Mouse (Mus musculus) Patski (cell line): Measurements from ENCODE around the gene Nog. TPM values are rescaled to one million over a fixed set of nuclear protein-coding genes. Genes with fewer than 3 reads are reported as not detected.
A peak's percentile ranks its signal among the peaks of the same experiment; 100 is the strongest.

Experiments used
- ATAC-seq: fragments of 100-300 bp; one replicate; pipeline ENCODE4 v1.8.0; 2021
- CTCF ChIA-PET: fragments of 350-600 bp; sonication (Branson Sonifier 250); formaldehyde crosslinking; loops from one replicate; lab custom pipeline; 2022; ENCODE audit warnings: inconsistent platforms; lab: Charles Lee
- POLR2A ChIA-PET: fragments of 350-600 bp; sonication (Branson Sonifier 250); formaldehyde crosslinking; loops from one replicate; lab custom pipeline; 2022; ENCODE audit warnings: antibody characterized with exemption, inconsistent platforms; lab: Charles Lee
- DNase-seq: peaks from one replicate; pipeline ENCODE4 v3.0.0-alpha.2; 2011; ENCODE audit warnings: low read depth, low spot score
- H3K27me3 ChIP-seq: fragments of 371-371 bp; one replicate; pipeline ENCODE4 v1.5.1; 2021
- CTCF ChIP-seq: fragments of 100-300 bp; IDR thresholded peaks from one replicate; pipeline ENCODE4 v1.5.1; 2021
- in situ Hi-C: fragments of 300-500 bp; cut with MboI; formaldehyde crosslinking; loops from 3 replicates; pipeline ENCODE4 v1.11.1; 2018; ENCODE audit warnings: low pct_unique_long_range_greater_than_20kb, mixed read lengths
- polyA plus RNA-seq: library from polyadenylated mRNA; unstranded; gene quantifications from one replicate; pipeline ENCODE4 v1.2.3, GENCODE M21; 2021

Gene Nog
- polyA plus RNA-seq, 1 experiment from 2014 or later = 6.5 TPM

GRCm38 (mm10) chr11:89310217-89310616 lies 8.1 kb upstream of the Nog start:
- DNase-seq (no peak), ATAC-seq (no peak)
- ChIA-PET POLR2A (no interaction called here), CTCF (no interaction called here)
- in situ Hi-C loops = no loop called here
- TF ChIP-seq CTCF = no peak
- H3K27me3 ChIP-seq = no peaks in the 10 kb centered on the region

- peak; percentile 92 for TF ChIP-seq CTCF
- no peaks in the 10 kb centered on the region for H3K27me3 ChIP-seq
- DNase-seq = no peak
- in situ Hi-C loops = loop anchor here (5.0 kb wide), 3 partner anchors 56 to 201 kb away; no protein-coding TSS in a partner anchor
- no peak for ATAC-seq
- POLR2A ChIA-PET = no interaction called here
- CTCF ChIA-PET = interaction anchor here (1.0 to 1.3 kb wide), 7 partner anchors 105 to 200 kb away, joined by 3 to 9 read pairs (median 3); no protein-coding TSS in a partner anchor
Measured at GRCm38 (mm10) chr11:89303421-89303820, 1.3 kb upstream of the Nog start.

GRCm38 (mm10) chr11:89302816-89303180 lies 666 bp upstream of the Nog start:
- DNase-seq = no peak
- no peaks in the 10 kb centered on the region for H3K27me3 ChIP-seq
- CTCF ChIA-PET = interaction anchor here (1.0 to 1.3 kb wide), 6 partner anchors 104 to 199 kb away, joined by 3 to 8 read pairs (median 3); no protein-coding TSS in a partner anchor
- peak; percentile 6 for ATAC-seq
- POLR2A ChIA-PET = interaction anchor here (0.6 to 0.7 kb wide), 2 partner anchors 26 to 890 kb away, joined by 3 read pairs; no protein-coding TSS in a partner anchor
- TF ChIP-seq CTCF = no peak
- in situ Hi-C loops = loop anchor here (5.0 kb wide), 3 partner anchors 55 to 200 kb away; no protein-coding TSS in a partner anchor

GRCm38 (mm10) chr11:89301331-89302055 lies 639 bp downstream of the Nog start:
- POLR2A ChIA-PET = no interaction called here

GRCm38 (mm10) chr11:89299784-89300775 lies 2.1 kb downstream of the Nog start:
- no peaks in the 10 kb centered on the region for H3K27me3 ChIP-seq
- ChIA-PET POLR2A (interaction anchor here (0.7 kb wide), 1 partner anchor 135 kb away, joined by 3 read pairs; no protein-coding TSS in a partner anchor), CTCF (interaction anchor here (1.4 kb wide), 1 partner anchor 56 kb away, joined by 4 read pairs; no protein-coding TSS in a partner anchor)
- in situ Hi-C loops = loop anchor here (5.0 kb wide), 3 partner anchors 53 to 198 kb away; no protein-coding TSS in a partner anchor
- ATAC-seq (no peak), DNase-seq (no peak)
- TF ChIP-seq CTCF = no peak

More at GRCm38 (mm10) chr11:89301331-89302055, 639 bp downstream of the Nog start:
- CTCF ChIA-PET = interaction anchor here (1.4 kb wide), 1 partner anchor 57 kb away, joined by 4 read pairs; no protein-coding TSS in a partner anchor
- no peaks in the 10 kb centered on the region for H3K27me3 ChIP-seq
- ATAC-seq (no peak), DNase-seq (no peak)
- TF ChIP-seq CTCF = no peak
- in situ Hi-C loops = loop anchor here (5.0 kb wide), 3 partner anchors 54 to 199 kb away; no protein-coding TSS in a partner anchor

- no peaks in the 10 kb centered on the region for H3K27me3 ChIP-seq
- ChIA-PET CTCF (no interaction called here), POLR2A (no interaction called here)
- TF ChIP-seq CTCF = no peak
- no peak for ATAC-seq
- no peak for DNase-seq
- in situ Hi-C loops = no loop called here
Measured at GRCm38 (mm10) chr11:89299116-89299783, 2.9 kb downstream of the Nog start.

- no peaks in the 10 kb centered on the region for H3K27me3 ChIP-seq
- ATAC-seq (peak; percentile 40), DNase-seq (no peak)
Measured at GRCm38 (mm10) chr11:89298285-89299010, 3.7 kb downstream of the Nog start.

GRCm38 (mm10) chr11:89297521-89297920 lies 4.6 kb downstream of the Nog start:
- no peak for TF ChIP-seq CTCF
- H3K27me3 ChIP-seq = no peaks in the 10 kb centered on the region
- DNase-seq (no peak), ATAC-seq (peak; percentile 18)
- CTCF ChIA-PET = interaction anchor here (0.9 to 2.3 kb wide), 3 partner anchors 28 to 132 kb away, joined by 3 to 6 read pairs (median 3); no protein-coding TSS in a partner anchor
- in situ Hi-C loops = no loop called here
- POLR2A ChIA-PET = no interaction called here

More at GRCm38 (mm10) chr11:89298285-89299010, 3.7 kb downstream of the Nog start:
- in situ Hi-C loops = no loop called here
- peak; percentile 77 for TF ChIP-seq CTCF
- ChIA-PET CTCF (interaction anchor here (2.3 kb wide), 1 partner anchor 133 kb away, joined by 6 read pairs; no protein-coding TSS in a partner anchor), POLR2A (no interaction called here)

GRCm38 (mm10) chr11:89269809-89270361 lies 32.2 kb downstream of the Nog start:
- ATAC-seq (no peak), DNase-seq (no peak)
- ChIA-PET POLR2A (no interaction called here), CTCF (interaction anchor here (1.6 kb wide), 1 partner anchor 28 kb away, joined by 3 read pairs; no protein-coding TSS in a partner anchor)
- TF ChIP-seq CTCF = no peak
- H3K27me3 ChIP-seq = no peaks in the 10 kb centered on the region
- in situ Hi-C loops = no loop called here
